Mouse (Mus musculus) kidney, postnatal 10 days (tissue): ENCODE data around the gene Gm26602.

Source experiments
- DNase-seq: peaks from one replicate; pipeline ENCODE4 v3.0.0; 2021; ENCODE audit warnings: mixed read lengths

Gm26602 gene

DNA sequence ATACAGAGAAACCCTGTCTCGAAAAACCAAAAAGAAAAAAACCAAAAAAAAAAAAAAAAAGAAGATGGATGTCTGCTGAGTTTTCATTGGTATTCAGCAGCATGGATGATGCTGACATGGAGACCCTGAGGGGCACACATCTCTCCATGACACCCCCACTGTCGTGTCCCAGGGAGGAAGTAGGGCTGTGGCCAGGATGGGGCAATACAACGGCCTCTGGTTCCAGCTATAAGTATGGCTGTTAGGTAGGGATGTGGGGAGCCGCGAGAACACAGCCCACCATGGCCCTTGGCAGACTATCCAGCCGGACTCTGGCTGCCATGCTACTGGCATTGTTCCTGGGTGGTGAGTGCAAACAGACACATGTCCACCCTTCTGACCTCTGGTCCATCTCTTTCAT lies 24.6 kb upstream of the Gm26602 start, which contains the start of gene Elane:
TSS of gene Elane (plus strand) at position 194 of the 400 bp plus-strand sequence.
- DNase-seq, result no peak

DNA sequence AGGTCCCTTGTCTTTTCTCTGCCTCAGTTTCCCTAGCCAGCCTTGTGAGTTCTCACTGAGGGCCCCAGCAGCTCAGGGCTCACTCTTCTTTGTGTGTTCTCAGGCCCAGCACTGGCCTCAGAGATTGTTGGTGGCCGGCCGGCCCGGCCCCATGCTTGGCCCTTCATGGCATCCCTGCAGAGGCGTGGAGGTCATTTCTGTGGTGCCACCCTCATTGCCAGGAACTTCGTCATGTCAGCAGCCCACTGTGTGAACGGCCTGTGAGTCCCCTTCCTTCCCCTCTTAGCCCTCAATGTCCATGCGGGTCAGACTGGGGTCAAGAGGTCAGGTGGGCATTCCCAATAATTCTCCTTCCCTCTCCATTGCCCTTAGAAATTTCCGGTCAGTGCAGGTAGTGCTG lies 24.0 kb upstream of the Gm26602 start:
- no peak for DNase-seq

DNA sequence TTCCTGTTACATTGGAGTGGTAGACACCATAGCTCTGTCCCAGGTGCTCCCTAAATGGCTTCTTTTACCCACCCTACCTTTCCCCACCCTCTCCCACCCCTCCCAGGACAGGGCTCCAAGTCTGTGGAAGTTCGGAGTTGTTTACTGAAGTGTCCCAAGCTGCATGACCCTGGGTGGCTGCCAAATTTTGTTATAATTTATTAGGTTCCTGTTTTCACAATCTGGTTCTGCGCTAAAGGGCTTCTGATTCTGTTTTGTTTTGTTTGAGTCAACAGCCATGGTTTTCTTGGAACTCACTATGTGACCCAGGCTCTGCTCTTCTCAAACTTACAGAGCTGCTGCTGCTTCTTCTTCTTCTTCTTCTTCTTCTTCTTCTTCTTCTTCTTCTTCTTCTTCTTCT lies 21.3 kb upstream of the Gm26602 start:
- DNase-seq, result peak; percentile 74

DNA sequence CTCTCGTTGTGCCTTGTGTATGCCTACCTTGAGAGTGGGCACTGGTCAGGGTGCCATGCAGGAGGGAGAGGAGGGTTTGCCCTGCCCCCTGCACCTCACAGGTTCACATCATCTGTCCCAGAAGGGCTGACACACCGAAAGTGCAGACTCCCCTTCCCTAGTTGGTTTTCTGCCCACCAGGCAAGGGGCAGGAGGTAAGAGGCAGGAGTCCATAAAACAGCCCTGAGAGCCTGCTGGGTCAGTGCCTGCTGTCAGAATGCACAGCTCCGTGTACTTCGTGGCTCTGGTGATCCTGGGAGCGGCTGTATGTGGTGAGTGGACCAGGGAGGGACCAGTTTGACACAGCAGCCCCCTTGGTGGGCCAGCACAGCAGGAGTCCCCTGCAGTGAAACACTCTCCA lies 20.0 kb upstream of the Gm26602 start, which contains the start of gene Cfd:
TSS of gene Cfd (plus strand) at position 184 of the 400 bp plus-strand sequence.
- DNase-seq, result no peak

DNA sequence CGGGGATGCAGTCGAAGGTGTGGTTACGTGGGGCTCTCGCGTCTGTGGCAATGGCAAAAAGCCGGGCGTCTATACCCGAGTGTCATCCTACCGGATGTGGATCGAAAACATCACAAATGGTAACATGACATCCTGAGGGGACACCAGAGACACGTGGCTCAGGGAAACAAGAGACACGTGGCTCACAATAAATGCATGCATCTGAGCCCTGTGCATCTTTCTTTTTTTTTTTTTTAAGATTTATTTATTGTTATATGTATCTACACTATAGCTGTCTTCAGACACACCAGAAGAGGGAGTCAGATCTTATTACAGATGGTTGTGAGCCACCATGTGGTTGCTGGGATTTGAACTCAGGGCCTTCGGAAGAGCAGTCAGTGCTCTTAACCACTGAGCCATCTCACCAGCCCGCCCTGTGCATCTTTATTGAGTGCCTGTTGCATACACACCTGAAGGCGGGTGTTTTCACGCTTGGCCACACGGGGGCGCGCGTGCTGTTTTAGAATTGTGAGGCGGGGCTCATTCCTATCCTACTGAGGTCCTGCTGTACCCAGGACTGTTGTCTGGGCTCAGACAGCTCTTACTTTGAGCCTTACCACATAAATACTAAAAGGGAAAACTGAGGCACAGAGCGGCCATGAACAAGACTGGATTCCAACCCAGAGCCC lies 18.1 kb upstream of the Gm26602 start:
- peak; percentile 85 for DNase-seq

DNA sequence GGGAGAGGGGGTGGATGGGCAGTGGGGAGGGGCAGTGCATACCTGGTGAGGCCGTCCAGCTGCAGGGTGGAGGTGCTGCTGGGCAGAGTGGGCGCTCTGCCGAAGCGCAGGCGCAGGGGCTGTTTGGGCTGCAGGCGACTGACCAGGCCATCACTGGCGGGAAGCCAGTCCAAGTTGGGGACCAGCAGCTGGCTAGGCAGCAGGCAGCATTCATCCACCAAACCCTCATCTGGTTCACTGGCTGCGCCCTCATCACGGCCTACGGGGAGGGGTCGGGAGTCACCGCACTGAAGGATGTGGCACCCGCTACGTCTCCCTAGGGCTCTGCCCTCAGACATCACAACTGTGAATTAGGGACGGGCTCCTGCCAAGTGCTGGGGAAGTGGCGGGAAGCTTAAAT lies 14.3 kb upstream of the Gm26602 start:
- DNase-seq, result peak; percentile 43

DNA sequence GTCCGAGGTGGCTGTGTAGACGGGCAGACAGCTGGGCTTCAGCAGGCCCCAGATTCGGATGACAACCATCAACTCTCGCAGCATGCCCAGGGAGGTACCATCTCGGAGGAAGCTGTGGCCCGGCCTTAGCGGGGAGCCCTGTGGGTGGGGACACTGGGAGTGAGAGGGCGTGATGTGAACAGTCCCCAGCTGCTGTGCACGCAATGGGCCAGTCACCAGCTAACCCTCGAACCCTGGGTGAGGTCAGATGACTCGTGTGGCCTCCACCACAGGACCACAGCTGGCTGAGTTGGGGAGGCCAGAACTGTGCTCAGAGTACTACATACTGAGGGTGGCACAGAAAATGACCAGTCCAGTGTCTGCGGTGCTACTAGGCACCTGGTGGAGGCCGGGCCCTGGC lies 13.8 kb upstream of the Gm26602 start:
- DNase-seq, result no peak

DNA sequence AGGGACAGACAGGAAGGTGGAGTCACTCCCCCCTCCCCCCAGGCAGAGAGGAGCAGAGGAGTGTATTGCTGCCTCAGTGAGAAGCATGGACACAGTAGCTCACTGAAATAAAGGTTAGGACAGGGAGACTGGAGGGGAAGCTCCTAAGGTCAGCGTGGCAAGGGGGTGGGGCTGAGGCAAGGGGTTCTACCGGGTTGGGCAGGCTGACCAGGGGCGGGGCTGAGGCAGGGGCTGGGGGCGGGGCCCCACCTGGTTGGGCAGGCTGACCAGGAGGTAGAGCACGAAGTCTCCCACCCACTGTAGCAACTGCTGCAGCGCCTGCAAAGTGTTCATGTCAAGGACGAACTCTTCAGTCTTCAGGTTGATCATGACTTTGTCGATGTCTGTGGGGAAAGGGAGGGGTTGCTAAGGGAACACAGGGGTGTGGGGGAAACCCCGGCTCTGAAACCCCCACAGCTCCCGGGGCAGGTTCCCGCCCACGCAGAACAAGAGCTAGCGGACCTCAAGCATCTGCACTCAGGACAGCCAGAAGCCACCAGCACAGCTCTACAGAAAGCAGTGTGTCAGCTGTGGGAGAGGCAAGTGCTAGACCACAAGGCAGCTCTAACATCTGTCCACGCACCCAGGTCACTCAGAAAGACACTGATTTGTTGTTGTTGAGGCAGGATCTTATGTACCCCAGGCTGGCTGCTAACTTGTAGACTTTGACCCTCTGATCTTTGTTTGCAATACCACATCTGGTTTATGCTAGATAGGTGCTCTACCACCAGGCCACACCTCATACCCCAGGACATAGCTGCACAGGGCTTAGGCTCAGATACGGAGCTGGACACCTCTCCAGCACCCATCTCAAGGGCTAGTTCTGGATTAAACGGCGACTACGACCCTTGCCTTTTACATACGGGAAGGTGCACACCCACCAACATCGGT lies 13.1 kb upstream of the Gm26602 start:
- DNase-seq, result peak; percentile 52

DNA sequence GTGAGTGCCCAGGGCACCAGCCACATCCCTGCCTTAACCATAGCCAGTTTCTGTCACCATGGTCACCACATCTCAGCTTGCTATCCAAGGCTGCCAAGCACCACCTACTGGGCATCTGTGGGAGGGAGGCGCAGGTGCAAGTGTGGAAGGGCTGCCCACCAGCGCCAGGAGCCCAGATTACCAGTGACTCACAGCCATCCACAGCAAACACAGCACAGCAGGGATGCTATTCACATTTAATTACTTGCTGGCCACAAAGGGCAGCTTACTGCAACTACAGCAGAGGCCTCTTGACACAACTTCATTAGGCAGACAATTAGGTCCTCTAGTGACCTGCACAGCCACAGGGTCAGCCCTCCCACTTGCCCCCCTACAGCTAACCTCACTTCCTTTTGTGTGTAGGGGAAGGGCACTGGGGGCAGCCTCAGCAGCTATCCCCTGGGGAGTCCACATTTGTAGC lies 9.7 kb upstream of the Gm26602 start:
- DNase-seq, result no peak

DNA sequence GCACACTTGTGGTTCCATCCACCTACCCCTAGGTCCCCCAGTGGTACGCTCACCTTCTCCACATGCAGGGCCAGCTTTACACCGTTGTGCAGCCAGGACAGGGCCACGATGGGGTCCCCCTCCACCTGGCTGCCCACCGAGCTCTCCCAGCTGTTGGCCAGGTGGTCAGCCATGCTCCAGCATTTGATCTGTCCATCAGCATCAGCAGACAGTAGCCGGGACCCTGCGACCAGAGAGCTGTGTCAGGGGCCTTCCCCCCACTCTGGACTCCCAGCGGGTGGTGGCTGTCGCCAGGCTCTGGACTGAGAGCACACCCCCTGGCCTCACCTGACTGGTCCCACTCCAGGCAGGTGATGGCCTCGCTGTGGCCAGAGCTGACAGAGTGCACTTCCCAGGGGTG lies 3.9 kb upstream of the Gm26602 start:
- DNase-seq, result no peak

DNA sequence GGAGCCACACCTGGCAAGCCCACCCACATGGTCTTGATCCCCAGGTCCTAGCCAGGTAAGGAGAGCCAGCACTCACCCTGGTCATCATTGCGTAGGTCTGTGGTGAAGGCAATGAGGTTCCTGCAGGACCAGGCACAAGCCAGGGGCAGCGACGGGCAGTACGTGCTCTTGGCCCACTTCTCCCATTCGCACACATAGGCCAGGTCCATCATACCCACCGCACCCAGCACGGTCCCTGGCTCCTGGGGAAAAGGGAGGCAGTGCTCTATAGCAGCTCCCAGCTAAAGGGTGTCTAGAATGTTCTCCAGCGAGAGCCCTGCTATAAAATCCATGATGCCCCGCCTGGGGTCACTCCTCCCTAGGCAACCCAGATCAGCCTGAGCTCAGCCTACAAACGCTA lies 3.2 kb upstream of the Gm26602 start:
- DNase-seq, result no peak

DNA sequence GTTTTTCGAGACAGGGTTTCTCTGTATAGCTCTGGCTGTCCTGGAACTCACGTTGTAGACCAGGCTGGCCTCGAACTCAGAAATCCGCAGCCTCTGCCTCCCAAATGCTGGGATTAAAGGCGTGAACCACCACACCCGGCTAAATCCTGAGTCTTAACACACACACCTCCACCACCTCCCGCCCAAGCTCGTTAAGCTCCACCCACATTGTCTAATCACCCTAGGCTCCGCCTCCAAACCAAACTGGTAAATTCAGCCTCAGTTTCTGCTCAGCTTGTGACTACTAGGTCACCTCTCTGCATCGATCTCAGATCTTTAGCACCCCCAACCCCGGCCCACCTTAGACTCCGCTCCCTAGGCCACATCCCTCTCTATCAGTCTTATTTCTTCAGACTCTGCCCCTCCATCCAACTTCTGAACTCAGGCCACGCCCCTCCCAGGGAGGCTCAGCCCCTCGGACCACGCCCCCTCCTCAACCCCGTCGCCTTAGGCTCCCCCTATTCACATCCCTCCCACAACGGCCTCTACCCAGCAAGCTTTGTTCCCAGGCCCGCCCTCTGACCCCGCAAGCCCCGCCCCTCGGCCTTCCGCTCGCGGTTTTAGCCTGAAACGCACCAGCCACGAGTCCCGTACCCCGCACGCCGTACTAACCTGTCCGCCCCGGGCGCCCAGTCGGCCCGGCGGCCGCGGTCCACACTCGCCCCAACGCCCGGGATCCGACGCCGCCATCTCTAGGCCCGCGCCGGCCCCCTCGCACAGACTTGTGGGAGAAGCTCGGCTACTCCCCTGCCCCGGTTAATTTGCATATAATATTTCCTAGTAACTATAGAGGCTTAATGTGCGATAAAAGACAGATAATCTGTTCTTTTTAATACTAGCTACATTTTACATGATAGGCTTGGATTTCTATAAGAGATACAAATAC lies 2.2 kb upstream of the Gm26602 start, which contains the start of gene Med16:
TSS of gene Med16 (minus strand) at position 757 of the 925 bp plus-strand sequence.
- DNase-seq, result peak; percentile 98

DNA sequence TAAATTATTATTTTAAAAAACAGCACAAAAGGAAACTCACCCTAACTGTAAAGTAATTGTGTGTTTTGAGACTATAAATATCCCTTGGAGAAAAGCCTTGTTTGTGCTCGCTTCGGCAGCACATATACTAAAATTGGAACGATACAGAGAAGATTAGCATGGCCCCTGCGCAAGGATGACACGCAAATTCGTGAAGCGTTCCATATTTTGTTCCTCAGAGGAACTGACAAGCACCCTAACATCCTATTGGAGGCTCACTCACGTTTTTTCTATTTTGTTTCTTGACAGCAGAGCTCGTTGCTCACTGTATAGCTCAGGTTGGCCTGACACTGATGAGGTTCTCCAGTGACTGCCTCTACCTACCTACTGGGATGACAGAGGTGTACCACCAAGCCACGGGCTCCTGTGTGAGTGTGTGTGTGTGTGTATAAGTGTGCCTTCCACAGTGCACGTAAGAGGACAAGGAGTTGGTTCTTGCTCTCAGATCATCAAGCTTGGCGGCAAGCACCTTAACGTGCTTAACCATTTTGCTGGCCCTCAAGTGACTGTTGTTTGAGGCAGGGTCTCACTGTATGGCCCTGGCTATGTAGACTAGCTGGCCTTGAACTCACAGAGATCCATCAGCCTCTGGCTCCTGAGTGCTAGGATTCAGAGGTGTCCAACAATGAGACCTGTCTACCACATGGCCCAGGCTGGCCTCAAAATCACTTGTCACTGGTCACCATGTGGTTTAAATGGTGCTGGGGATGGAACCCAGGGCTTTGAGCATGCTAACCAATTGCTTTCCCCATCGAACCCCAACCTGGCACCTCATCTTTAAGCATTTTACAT lies 1.3 kb upstream of the Gm26602 start:
- DNase-seq, result peak; percentile 50

DNA sequence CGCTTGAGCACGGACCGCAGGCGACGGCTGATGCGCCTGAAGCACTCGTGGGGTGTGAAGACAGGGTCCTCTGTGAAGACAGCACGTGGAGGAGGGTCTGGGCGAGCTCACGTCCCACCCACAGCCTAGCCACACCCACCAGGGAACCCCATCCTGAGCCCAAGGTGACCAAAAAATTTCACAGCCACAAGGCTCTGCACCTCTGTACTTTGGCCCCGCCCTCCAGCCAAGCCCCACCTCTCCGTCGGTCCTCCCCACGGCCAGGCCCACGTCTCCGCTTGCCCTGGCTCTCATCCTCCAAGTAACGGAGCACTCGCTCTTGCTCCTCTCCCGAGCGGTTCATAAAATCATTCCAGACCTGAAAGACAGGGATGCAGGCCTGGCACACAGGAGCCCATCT lies 1.8 kb downstream of the Gm26602 start:
- no peak for DNase-seq

DNA sequence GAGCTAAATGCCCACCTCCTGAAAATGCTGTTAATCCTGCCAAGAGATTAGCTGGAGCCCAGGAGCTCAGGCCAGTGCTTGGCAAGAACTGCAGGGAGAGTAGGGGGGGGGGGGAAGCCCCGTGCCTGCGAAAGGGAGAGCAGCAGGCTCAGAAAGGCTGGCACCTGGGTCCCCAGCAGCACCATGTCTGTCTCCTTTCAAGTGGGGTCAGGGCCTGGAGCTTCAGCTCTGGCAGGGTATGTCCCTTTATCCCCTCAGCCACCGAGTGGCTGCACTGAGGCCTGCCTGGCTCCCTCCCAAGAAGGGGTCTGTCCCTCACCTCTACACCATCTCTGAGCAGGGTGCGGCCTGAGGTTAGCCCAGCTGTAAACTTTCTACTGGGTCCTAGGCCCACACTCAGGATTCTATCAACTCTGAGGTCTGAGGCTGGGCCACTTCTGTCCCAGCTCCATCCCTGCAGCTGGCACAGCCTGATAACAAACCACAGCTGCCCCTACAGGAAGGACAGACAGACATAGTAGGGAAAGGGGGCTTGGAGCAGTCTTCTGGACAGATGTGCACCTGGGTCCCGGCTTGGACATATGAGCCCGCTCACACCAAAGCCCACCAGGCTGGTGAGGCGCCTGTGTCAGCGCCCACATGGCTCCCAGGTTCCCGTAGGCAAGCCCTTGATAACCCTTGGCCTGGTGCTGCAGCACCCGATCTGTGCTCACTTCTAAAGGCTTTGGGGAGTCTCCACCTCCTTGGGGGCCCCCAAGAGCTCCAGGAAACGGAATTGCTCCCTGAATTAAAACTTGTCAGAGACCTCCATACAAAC lies 3.7 kb downstream of the Gm26602 start:
- no peak for DNase-seq

DNA sequence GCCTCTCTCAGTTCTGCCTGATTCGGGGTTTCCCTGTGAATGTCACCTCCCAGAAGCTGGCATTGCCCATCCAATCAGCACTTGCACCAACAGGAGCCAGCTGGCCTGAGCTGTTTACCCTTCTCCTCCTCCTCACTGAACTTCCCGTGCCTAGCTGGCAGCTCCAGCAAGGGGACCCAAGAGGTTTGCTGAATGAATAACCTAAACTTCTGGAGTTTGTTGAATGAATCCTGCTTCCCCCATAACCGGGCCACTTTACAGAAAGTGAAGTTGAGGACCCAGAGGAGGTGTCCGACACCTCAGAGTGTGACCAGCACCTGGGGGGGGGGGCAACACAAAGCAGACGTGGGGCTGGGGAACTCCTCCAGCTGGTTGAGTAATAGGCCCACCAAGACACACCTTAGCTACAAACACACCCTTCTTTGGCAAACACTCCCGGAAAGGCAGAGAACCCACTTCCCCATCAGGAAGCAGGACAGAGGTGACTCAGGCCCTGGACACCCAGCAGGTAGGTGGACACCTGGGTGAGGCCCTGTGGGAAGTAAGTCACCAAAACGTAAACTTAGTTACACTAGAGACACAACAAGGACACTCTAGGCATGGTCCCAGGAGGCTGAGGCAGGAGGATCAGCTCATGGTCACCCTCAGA lies 4.4 kb downstream of the Gm26602 start:
- DNase-seq, result no peak

DNA sequence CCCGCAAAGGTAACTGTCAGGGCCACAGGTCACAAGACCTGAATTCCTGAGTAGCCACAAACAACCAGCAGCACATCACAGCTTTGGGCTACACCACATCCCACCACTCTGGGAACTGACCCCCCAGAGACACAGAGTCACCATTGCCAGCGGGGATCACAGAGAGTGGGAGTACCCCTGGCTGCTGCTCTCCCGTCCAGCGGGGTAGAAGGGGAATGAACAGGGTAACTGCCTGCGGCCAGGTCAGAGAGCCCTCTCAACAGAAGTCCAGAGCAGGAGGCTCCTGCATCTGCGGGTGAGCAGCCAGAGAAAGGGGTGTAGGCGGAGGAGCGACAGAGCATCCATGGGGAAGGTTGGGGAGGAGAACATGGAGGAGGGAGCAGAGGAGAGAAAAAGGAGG lies 5.4 kb downstream of the Gm26602 start:
- no peak for DNase-seq

DNA sequence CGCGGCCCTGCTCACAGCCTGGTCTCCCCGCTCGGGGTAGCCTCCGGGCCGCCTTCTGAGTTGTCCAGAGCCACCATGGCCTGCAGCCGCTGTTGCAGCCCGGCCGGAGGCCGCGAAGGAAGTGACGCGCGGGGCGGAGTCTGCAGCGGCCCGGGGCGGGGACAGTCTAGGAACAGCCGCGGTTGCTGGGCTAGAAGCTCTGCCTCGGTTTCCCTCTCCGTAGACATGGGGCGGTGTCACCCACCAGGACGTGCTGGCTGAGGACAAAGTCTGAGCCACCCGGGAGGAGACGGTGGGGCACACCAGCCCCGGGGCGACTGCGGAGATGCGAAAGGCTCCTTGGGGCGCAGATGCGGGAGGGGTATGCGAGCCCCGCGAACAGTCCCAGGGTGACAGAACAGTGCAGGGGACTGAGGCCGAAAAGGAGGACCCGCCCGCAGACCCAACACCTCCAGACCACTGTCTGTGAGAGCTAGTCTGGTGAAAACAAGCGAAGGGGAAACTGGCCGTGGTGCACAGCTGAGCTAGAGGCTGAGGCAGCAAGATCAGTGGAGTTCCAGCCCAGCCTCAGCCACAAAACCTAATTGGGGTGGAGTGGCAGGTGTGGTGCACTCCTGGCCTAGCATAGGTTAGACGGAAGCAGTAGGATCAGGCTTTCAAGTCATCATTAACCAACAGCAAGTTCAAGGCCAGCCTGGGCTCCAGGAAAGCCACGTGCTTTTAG lies 6.3 kb downstream of the Gm26602 start, which contains the start of gene Kiss1r:
TSS of gene Kiss1r (plus strand) at position 164 of the 724 bp plus-strand sequence.
- peak; percentile 94 for DNase-seq

DNA sequence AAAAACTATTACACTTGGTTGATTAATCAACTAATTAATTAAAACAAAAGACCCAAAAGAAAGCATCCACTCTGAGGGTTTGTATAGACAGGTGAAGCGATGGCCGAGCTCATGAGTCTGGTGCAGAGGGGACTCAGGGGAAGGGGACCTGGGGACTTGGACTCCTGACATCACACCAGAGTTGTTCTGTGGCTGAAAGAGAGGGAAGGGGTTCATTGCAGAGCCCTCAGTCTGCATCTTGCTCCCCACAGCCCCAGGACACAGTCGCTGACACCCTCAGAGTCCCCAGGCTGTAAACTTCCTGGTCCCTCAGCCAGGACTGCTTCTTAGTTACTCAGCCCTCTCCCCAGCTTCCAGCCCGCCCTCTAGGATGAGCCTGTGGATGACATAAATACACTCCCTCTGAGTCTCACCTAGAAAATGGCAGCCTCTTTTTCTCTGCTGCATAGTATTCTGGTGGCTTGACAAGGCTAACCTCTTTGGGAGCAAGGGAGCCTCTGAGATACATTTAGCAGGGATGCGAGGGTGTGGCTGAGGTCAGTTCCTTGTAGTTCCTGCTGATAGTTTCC lies 7.0 kb downstream of the Gm26602 start:
- no peak for DNase-seq
